Mouse (Mus musculus) spleen, adult 2 months (tissue): Measurements from ENCODE around the gene Zbtb20. TPM values are rescaled to one million over a fixed set of nuclear protein-coding genes. Genes with fewer than 3 reads are reported as not detected.

Experiments
- DNase-seq, 2 experiments: peaks; one replicate each; pipeline versions ENCODE4 v3.0.0 to v3.0.0-alpha.2; 2012 to 2021; ENCODE audit warnings: low spot score in 2 of 2, low read depth in 1 of 2
- H3K27ac ChIP-seq: fragments of 200-500 bp; 2 replicates; pipeline ENCODE4 v1.5.1; 2012; ENCODE audit warnings: low read length, inconsistent platforms; ENCODE audit not compliant: insufficient read depth
- H3K27me3 ChIP-seq: fragments of 200-500 bp; 2 replicates; pipeline ENCODE4 v1.6.1; 2012; ENCODE audit warnings: mild to moderate bottlenecking, moderate library complexity, low read length, inconsistent platforms; ENCODE audit not compliant: control insufficient read depth, insufficient read depth
- H3K36me3 ChIP-seq: fragments of 200-500 bp; 2 replicates; pipeline ENCODE4 v1.6.1; 2012; ENCODE audit warnings: mild to moderate bottlenecking, low read length, inconsistent platforms; ENCODE audit not compliant: control insufficient read depth, insufficient read depth
- H3K4me1 ChIP-seq: fragments of 200-500 bp; 2 replicates; pipeline ENCODE4 v1.6.1; 2011; ENCODE audit warnings: inconsistent platforms; ENCODE audit not compliant: control insufficient read depth, insufficient read depth, insufficient read length
- H3K4me3 ChIP-seq: fragments of 200-500 bp; 2 replicates; pipeline ENCODE4 v1.5.1; 2011; ENCODE audit warnings: mild to moderate bottlenecking, inconsistent platforms; ENCODE audit not compliant: insufficient read depth, insufficient read length; ENCODE audit errors: extremely low read depth
- CTCF ChIP-seq: fragments of 200-500 bp; IDR thresholded peaks from 2 replicates; pipeline ENCODE4 v1.5.1; 2011; ENCODE audit warnings: mild to moderate bottlenecking, inconsistent platforms; ENCODE audit not compliant: insufficient read depth, insufficient read length, insufficient replicate concordance; ENCODE audit errors: extremely low read depth
- POLR2A ChIP-seq: fragments of 200-500 bp; IDR thresholded peaks from 2 replicates; pipeline ENCODE4 v1.6.1; 2011; ENCODE audit warnings: low read depth, low read length, inconsistent platforms
- WGBS: fragments of 180-500 bp; shearing (Covaris S2); methylation state at CpG from one replicate; pipeline ENCODE4 v1.1.7; 2018; 5-methylcytosine and 5-hydroxymethylcytosine counted together
- polyA plus RNA-seq: library from polyadenylated mRNA; depleted of rRNA; stranded (reverse); fragments of >200 nt; gene quantifications from 2 replicates; pipeline ENCODE4 v1.2.3, GENCODE M21; 2012

Zbtb20 gene
- polyA plus RNA-seq, 1 experiment, result 8.6 TPM

- WGBS, result 16% methylated on average over 7 of the region's 7 CpGs
- DNase-seq, result peak in 1 of 2 experiments; percentile 53
Observed at GRCm38 (mm10) chr16:43363751-43364515, 488.3 kb downstream of the Zbtb20 start.

GRCm38 (mm10) chr16:43364516-43364910 lies 488.8 kb downstream of the Zbtb20 start:
- Histone ChIP-seq H3K36me3 (no peaks in the 10 kb centered on the region), H3K4me3 (no peak overlapping the region), H3K27ac (no peak overlapping the region), H3K27me3 (no peaks in the 10 kb centered on the region), H3K4me1 (peaks cover 5% of the 10 kb centered on the region; the same call in 1 of the 2 replicates)
- TF ChIP-seq POLR2A (no peak), CTCF (no peak)
- 80% methylated on average over 6 of the region's 6 CpGs for WGBS
- DNase-seq, result no peak

More at GRCm38 (mm10) chr16:43363751-43364515, 488.3 kb downstream of the Zbtb20 start:
- Histone ChIP-seq H3K4me3 (no peak overlapping the region), H3K27ac (peak overlapping the region; percentile 23), H3K36me3 (no peaks in the 10 kb centered on the region), H3K27me3 (no peaks in the 10 kb centered on the region), H3K4me1 (peaks cover 5% of the 10 kb centered on the region; the same call in 1 of the 2 replicates)
- no peak for TF ChIP-seq CTCF
- TF ChIP-seq POLR2A, result no peak

GRCm38 (mm10) chr16:43365277-43365676 lies 489.6 kb downstream of the Zbtb20 start:
- Histone ChIP-seq H3K36me3 (no peaks in the 10 kb centered on the region), H3K4me1 (peaks cover 5% of the 10 kb centered on the region; the same call in 1 of the 2 replicates), H3K4me3 (no peak overlapping the region), H3K27ac (no peak overlapping the region), H3K27me3 (no peaks in the 10 kb centered on the region)
- DNase-seq, result no peak
- TF ChIP-seq POLR2A, result no peak
- no peak for TF ChIP-seq CTCF
- WGBS, result 89% methylated on average over 3 of the region's 3 CpGs

- H3K27ac ChIP-seq, result no peak overlapping the region
- H3K4me3 ChIP-seq, result no peak overlapping the region
- WGBS, result 91% methylated on average over 3 of the region's 3 CpGs
- DNase-seq, result no peak
- TF ChIP-seq CTCF (no peak), POLR2A (no peak)
- no peaks in the 10 kb centered on the region for H3K4me1 ChIP-seq
- H3K27me3 ChIP-seq, result no peaks in the 10 kb centered on the region
- H3K36me3 ChIP-seq, result no peaks in the 10 kb centered on the region
Observed at GRCm38 (mm10) chr16:43370496-43371020, 494.9 kb downstream of the Zbtb20 start.

- 23% methylated on average over 6 of the region's 6 CpGs for WGBS
- no peak overlapping the region for H3K4me3 ChIP-seq
- TF ChIP-seq POLR2A (no peak), CTCF (no peak)
- H3K36me3 ChIP-seq, result no peaks in the 10 kb centered on the region
- DNase-seq, result peak in 1 of 2 experiments; percentile 12
- no peaks in the 10 kb centered on the region for H3K27me3 ChIP-seq
- H3K4me1 ChIP-seq, result no peaks in the 10 kb centered on the region
- H3K27ac ChIP-seq, result no peak overlapping the region
Observed at GRCm38 (mm10) chr16:43376782-43377181, 501.1 kb downstream of the Zbtb20 start.

- 90% methylated on average over 7 of the region's 7 CpGs for WGBS
- no peaks in the 10 kb centered on the region for H3K4me1 ChIP-seq
- no peaks in the 10 kb centered on the region for H3K36me3 ChIP-seq
- H3K27me3 ChIP-seq, result no peaks in the 10 kb centered on the region
- no peak overlapping the region for H3K4me3 ChIP-seq
- no peak overlapping the region for H3K27ac ChIP-seq
- no peak for DNase-seq
- TF ChIP-seq CTCF (no peak), POLR2A (no peak)
Observed at GRCm38 (mm10) chr16:43379351-43380325, 504.0 kb downstream of the Zbtb20 start.

- 61% methylated on average over 2 of the region's 2 CpGs for WGBS
- no peak overlapping the region for H3K4me3 ChIP-seq
- no peak for DNase-seq
Observed at GRCm38 (mm10) chr16:43381183-43381582, 505.5 kb downstream of the Zbtb20 start.

More at GRCm38 (mm10) chr16:43381183-43381582, 505.5 kb downstream of the Zbtb20 start:
- Histone ChIP-seq H3K4me1 (no peaks in the 10 kb centered on the region), H3K27me3 (no peaks in the 10 kb centered on the region), H3K27ac (no peak overlapping the region), H3K36me3 (no peaks in the 10 kb centered on the region)
- TF ChIP-seq POLR2A (no peak), CTCF (no peak)
